Mouse (Mus musculus) thymus, postnatal 10 days (tissue): ENCODE results near the gene Fem1b.

Experiments used
- DNase-seq, 2 experiments: peaks; one replicate each; pipeline ENCODE4 v3.0.0; 2021; ENCODE audit warnings: low spot score in 2 of 2

Fem1b gene

DNA sequence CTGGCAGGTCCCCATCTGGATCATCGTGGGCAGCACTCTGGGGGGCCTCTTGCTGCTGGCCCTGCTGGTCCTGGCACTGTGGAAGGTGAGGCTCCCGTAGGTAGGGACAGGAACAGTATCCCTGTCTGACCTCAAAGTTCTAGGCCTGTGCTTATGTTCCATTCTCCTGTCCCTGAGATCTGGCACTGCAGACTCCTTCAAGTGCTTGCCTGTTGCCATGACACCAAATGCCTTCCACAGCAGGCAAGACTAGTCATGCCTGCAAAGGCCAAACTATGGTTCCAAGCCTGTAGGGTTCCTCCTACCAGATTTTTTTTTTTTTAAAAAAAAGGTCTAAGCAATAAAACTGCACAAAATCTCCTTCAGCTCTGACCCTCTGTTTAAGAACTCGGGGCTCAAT is 29.8 kb downstream of the Fem1b start:
- no peak for DNase-seq

DNA sequence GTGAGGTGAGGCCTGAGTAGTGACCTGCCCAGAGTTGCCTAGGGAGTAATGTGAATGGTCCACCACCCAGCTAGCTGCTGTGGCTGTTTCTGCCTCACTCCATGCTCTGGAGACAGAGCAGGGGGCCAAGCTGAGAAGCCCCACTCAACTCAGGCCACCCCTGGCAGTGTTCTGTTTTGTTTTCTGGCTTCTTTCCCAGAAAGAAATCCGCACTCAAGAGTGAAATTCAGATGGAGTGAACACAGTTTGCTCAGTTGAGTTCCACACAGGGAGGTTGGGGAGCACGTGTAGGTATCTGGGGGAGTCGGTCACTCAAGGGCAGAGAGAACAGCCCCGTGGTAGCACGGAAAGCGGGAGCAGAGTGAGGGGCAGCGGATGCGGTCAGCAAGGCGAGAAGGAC is 33.0 kb downstream of the Fem1b start:
- no peak for DNase-seq

DNA sequence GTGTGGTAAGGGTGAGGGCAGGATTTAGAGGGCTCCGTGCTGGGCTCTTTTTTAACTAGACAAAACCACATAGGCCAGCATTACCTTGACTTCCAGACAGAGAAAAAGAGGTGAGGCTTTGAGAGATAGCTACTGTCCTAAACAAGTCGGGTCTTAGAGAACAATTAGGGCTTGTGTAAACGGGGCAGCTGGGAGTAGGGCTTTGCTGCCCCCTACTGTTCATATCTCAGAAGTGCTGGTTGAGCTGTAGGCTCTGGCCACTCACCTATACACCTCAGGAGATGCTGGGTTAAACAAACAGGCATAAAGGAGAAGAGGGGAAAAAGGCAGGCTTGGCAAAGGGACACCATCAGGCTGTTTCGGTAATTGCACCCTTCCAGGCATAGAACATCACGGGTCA is 34.3 kb downstream of the Fem1b start:
- peak; percentile 17 to 65 for DNase-seq

DNA sequence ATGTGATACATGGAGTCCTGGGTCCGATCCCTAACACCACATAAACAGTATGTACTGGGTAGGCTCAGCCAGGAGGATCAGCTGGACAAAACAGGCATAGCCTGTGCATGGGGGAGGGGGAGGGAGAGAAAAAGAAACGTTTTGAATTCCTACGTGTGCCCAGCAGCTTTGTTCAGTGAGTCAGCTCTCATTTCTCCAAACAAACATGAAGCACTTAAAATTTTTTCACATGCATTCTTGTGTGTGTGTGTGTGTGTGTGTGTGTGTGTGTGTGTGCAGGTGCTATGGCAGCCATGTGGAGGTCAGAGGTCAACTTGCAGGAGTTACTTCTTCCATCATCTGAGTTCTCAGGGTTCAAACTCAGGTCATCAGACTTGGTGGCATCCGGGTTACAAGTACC is 36.3 kb downstream of the Fem1b start:
- DNase-seq: no peak

DNA sequence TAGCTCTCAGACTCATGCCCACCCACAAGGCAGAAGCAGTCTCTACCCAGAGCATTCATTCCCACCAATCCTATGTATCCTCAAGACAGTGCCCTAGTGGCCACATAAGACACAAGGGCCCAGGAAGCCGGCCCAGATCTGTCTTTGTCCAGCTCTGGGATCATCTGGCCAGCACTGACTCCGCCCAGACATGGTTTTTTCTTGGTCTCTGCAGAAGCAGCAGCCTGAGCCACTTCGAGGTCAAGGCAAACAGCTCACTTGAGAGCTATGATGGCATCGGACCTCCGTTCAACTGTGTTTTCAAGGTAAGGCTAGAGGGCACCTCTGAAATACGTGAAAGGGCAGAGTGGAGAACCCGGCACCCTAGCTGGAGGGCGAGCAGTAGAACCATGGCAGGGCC is 39.0 kb downstream of the Fem1b start:
- no peak for DNase-seq

DNA sequence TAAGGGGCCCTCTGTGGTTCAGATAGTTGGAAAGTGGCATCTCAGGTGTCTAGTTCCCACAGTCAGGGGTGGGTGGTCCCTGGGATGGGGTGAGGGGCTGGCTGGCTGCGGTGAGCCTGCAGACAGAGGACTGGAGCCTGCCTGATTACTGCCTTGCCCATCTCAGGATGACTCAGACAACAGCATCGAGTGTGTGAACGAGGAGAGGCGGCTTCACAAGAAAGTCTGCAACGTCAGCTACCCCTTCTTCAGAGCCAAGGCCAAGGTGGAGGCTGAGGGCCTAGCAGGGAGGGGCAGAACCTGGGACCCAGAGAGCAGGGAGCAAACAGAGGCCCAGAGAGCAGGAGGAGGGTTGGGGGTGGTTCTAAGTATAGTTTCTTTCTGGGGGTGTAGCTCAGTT is 43.4 kb downstream of the Fem1b start:
- DNase-seq: no peak

DNA sequence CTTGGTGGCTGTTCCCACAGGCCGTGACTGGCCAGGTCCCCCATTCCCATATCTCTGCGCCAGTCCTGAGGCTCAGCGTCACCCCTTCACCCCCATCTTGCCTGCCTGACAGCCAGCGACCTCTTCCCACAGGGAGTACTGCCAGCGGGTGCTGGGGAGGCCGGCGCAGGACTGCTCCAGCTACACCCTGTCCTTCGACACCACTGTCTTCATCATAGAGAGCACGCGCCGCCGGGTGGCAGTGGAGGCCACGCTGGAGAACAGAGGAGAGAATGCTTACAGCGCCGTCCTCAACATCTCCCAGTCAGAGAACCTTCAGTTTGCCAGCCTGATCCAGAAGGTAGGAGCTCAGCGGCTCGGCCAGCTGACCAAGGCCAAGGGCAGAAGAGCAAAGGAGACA is 44.3 kb downstream of the Fem1b start:
- no peak for DNase-seq

DNA sequence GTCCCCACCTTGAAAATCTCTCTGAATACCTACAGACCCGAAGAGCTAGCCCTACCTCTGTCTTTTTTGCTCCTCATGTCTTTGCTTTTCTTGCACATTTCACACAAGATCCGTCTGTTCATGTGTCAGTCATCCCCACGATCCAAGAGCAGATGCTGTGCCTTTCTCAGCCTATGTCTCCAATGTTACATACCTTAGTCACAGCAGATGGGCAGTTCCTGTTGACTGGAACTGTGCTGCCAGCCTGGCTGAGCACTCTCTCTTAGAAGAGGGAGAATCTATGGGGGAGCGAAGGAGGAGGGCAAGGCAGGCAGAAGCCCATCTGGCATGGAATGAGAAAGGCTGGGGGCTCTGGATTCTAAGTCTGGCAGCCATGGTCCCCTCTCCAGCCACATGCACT is 46.4 kb downstream of the Fem1b start:
- DNase-seq: no peak

DNA sequence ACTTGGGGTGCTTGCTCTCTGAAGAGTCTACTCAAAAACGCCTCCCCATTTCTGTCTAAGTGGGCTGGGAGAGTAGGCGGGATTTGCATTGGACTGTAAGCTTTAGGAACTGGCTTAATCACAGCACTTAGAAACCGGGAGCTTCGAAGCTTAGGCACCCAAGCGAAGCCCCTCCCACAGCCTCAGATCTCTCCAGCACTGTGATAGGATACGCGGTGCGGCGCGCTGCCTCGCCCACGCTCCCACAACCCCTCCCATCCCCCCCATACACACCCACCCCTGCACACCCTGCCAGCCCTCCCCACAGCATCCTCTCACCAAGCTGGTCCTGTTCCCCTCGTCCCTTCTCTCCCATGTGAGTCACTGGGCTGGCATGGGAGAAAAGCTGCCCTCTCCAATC is 48.3 kb downstream of the Fem1b start:
- DNase-seq: peak in 1 of 2 experiments; percentile 34

DNA sequence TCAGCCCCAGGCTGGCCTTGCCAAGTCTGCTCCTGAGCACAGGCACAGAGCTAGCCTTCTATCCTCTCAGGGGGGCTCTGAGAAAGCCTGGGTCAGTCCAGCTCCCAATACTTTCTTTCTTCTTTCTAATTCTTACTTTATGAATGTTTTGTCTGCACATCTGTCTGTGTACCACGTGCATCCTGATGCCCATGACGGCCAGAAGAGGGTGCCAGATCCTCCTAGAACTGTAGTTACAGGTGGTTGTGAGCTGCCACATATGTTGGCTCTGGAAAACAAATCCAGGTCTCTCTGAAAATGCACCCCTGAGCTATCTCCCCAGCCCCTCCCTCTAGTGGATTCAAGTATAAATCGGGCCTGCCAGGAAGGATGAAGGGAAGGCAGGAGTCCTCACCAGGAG is 52.1 kb downstream of the Fem1b start:
- peak in 1 of 2 experiments; percentile 18 for DNase-seq

DNA sequence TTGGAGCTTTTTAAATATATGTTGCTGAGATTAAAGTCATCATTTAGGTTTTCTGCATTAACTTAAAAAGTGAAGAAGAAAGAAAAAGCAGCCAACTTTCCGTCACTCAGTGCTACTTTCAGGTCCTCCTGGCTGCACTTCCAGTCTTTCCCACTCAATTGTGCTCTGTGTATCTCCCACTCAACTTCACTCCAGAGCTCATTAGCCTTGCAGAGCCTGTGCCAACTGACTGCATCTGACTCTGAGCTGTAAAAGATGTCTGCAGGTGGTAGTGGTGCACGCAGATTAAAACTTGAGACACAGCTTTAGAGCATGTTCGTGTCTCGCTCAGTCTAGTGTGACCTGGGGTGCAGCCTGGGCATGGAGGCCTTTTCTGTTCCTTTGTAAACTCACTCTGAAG is 53.4 kb downstream of the Fem1b start:
- no peak for DNase-seq

DNA sequence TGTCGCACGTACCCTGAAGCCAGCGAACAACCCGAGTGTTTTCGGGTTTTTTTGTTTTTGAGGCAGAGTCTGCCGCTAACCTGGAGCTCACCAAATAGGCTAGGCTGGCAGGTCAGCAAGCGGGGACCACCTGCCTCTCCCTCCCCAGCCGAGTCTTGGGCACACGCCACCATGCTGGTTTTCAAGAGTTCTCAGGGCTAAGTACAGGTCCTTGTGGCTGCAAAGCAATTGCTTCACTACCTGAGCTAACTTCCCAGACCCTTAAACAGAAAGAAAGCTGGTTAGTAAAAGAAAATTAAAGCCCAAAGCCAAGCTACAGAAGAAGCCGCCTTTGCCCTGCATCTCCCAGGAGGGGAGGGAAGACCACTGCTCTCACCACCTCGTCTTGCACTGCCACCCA is 61.4 kb downstream of the Fem1b start:
- no peak for DNase-seq

DNA sequence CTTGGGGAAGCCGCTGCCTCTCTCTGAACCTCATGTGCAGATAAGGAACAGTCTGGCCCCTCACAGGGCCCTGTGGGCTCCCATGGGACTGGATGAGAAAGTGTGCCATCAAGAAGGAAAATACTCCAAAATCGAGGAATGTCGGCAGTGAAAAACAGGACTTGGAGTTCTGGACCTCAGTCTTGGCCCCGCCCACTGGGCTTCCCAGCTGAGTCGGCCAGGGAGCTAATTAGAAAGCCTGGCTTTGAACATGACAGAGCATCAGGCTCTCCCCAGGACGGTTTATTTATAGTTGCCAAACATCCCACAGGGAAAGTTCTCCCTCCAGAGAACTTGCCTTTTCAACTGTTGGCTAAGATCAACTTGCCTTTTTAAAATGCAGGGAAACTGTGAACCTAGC is 62.1 kb downstream of the Fem1b start:
- DNase-seq: no peak

DNA sequence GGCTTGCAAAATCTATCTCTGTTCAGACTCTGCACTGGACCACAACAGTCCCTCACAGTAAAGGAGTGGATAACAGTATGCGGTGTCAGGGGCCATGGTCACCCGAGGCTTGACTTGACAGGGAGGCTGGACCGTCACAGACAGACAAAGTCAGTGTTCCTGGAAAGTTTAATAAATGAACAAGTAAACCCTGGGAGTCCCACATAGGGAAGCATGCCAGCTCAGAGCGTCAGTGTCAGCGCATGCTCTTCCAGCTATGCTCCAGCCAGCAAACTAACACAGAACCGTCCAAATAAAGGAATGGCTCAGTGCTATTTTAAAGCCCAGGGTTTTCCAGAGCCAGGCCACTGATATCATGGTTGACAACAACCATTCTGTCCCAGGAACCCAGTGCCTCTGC is 65.1 kb downstream of the Fem1b start:
- no peak for DNase-seq

DNA sequence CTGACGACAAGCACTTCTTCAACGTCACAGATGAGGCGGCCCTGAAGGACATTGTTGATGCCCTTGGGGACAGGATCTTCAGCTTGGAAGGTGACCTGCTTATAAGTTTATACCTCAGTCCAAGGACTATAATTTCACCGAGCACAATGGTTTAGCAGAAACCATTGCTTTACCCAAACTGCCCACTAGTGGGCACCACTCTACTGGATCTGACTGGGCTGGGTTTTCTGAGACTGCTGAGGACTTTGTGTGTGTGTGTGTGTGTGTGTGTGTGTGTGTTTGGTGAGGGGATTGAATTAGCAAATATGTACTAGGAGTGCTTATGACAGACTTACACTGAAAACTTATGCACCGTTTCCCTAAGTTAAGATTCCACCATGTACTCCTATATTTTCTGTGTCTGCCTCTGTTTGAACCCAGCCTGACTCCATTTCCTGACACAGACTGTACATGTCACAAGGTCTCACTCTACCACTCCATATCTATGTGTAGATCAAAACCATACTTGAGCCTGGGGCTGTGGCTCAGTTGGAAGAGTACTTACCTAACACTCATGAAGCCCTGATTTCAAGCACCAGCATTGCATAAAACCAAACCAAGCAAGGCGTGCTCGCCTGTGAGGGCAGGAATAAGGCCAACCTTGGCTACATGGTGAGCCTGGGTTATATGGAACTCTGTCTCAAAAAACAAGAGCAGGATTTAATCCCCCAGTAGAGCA is 67.0 kb downstream of the Fem1b start:
- DNase-seq: peak in 1 of 2 experiments; percentile 56
